Mouse (Mus musculus): ENCODE results near the gene Nipal3. TPM values are rescaled to one million over a fixed set of nuclear protein-coding genes. Genes with fewer than 3 reads are reported as not detected.

Nipal3 gene
- total RNA-seq (2021) = 10 to 100 TPM; 36.4 to 44.5 TPM

- intact Hi-C loops (cut with DNase I) = loop anchor here (2.0 kb wide), 1 partner anchor 60 kb away; no protein-coding TSS in a partner anchor
- peak; percentile 84 for DNase-seq (ENCODE audit: low spot score)
Observed at GRCm38 (mm10) chr4:135494521-135495396, at the start of gene Nipal3, which contains the start of gene Stpg1. Gene Nipal3, minus strand, starts transcription at chr4:135495038. Gene Stpg1, plus strand, starts transcription at chr4:135494790.

GRCm38 (mm10) chr4:135544284-135544683 lies 49.4 kb upstream of the Nipal3 start:
- intact Hi-C loops (cut with DNase I) = no loop called here
- no peak for DNase-seq (ENCODE audit: low spot score)

GRCm38 (mm10) chr4:135540057-135540456 lies 45.2 kb upstream of the Nipal3 start:
- intact Hi-C loops (cut with DNase I) = no loop called here
- no peak for DNase-seq (ENCODE audit: low spot score)

- no peak for DNase-seq (ENCODE audit: low spot score)
- intact Hi-C loops (cut with DNase I) = no loop called here
Observed at GRCm38 (mm10) chr4:135539056-135539455, 44.2 kb upstream of the Nipal3 start.

GRCm38 (mm10) chr4:135535021-135535420 lies 40.2 kb upstream of the Nipal3 start:
- intact Hi-C loops (cut with DNase I) = no loop called here

GRCm38 (mm10) chr4:135533001-135533400 lies 38.2 kb upstream of the Nipal3 start:
- no peak for DNase-seq (ENCODE audit: low spot score)
- intact Hi-C loops (cut with DNase I) = no loop called here

More at GRCm38 (mm10) chr4:135535021-135535420, 40.2 kb upstream of the Nipal3 start:
- no peak for DNase-seq (ENCODE audit: low spot score)

- intact Hi-C loops (cut with DNase I) = no loop called here
- DNase-seq (ENCODE audit: low spot score) = no peak
Observed at GRCm38 (mm10) chr4:135531771-135532613, 37.2 kb upstream of the Nipal3 start.

- no peak for DNase-seq (ENCODE audit: low spot score)
- intact Hi-C loops (cut with DNase I) = no loop called here
Observed at GRCm38 (mm10) chr4:135531236-135531635, 36.4 kb upstream of the Nipal3 start.

- no peak for DNase-seq (ENCODE audit: low spot score)
- intact Hi-C loops (cut with DNase I) = no loop called here
Observed at GRCm38 (mm10) chr4:135530270-135530669, 35.4 kb upstream of the Nipal3 start.

GRCm38 (mm10) chr4:135526039-135526710 lies 31.3 kb upstream of the Nipal3 start:
- no peak for DNase-seq (ENCODE audit: low spot score)
- intact Hi-C loops (cut with DNase I) = no loop called here

GRCm38 (mm10) chr4:135525057-135525456 lies 30.2 kb upstream of the Nipal3 start:
- intact Hi-C loops (cut with DNase I) = no loop called here
- DNase-seq (ENCODE audit: low spot score) = no peak

GRCm38 (mm10) chr4:135523939-135524338 lies 29.1 kb upstream of the Nipal3 start:
- DNase-seq (ENCODE audit: low spot score) = no peak
- intact Hi-C loops (cut with DNase I) = no loop called here

GRCm38 (mm10) chr4:135520421-135520820 lies 25.6 kb upstream of the Nipal3 start:
- intact Hi-C loops (cut with DNase I) = no loop called here
- no peak for DNase-seq (ENCODE audit: low spot score)

- intact Hi-C loops (cut with DNase I) = loop anchor here (5.0 kb wide), 1 partner anchor 54 kb away; the partner anchor contains the start of gene Grhl3
- no peak for DNase-seq (ENCODE audit: low spot score)
Observed at GRCm38 (mm10) chr4:135518135-135518534, 23.3 kb upstream of the Nipal3 start.

GRCm38 (mm10) chr4:135516351-135517316 lies 21.8 kb upstream of the Nipal3 start:
- no peak for DNase-seq (ENCODE audit: low spot score)
- intact Hi-C loops (cut with DNase I) = loop anchor here (1.0 to 5.0 kb wide), 2 partner anchors 56 to 151 kb away; partner anchors contain the start of gene Grhl3

- no peak for DNase-seq (ENCODE audit: low spot score)
- intact Hi-C loops (cut with DNase I) = loop anchor here (5.0 kb wide), 1 partner anchor 57 kb away; the partner anchor contains the start of gene Grhl3
Observed at GRCm38 (mm10) chr4:135514925-135515324, 20.1 kb upstream of the Nipal3 start.

- no peak for DNase-seq (ENCODE audit: low spot score)
- intact Hi-C loops (cut with DNase I) = no loop called here
Observed at GRCm38 (mm10) chr4:135513865-135514264, 19.0 kb upstream of the Nipal3 start.

- no peak for DNase-seq (ENCODE audit: low spot score)
- intact Hi-C loops (cut with DNase I) = loop anchor here (2.0 kb wide), 1 partner anchor 157 kb away; no protein-coding TSS in a partner anchor
Observed at GRCm38 (mm10) chr4:135509515-135509914, 14.7 kb upstream of the Nipal3 start.

Data from heart, postnatal 25 days (tissue).